Comparison of ENCODE assay signal across 8 mouse cellular contexts in genomic region chr13:23756790-23757189, GRCm38 (mm10). TPM values are rescaled to one million over a fixed set of nuclear protein-coding genes. Genes with fewer than 3 reads are reported as not detected.
DNase-seq lines count a peak whose midpoint lies in the region; ATAC-seq and TF ChIP-seq lines count a peak whose summit lies in the region.

Hist1h4b (plus strand) TSS chr13:23757013.

- no peaks in the 10 kb centered on the region for H3K27me3 ChIP-seq in ES-Bruce4 (ENCODE audit: control insufficient read depth, insufficient read depth, low read length, poor library complexity, severe bottlenecking)
- no peaks in the 10 kb centered on the region for H3K27me3 ChIP-seq in forebrain, embryonic 10.5 days (ENCODE audit: poor library complexity, severe bottlenecking)
- H3K27me3 ChIP-seq in heart, embryonic 16.5 days (ENCODE audit: control insufficient read depth, insufficient read depth, low read length), result no peaks in the 10 kb centered on the region
- no peaks in the 10 kb centered on the region for H3K27me3 ChIP-seq in liver, embryonic 13.5 days
- no peaks in the 10 kb centered on the region for H3K27me3 ChIP-seq in stomach, postnatal 0 days (ENCODE audit: control insufficient read depth, insufficient read depth, low read length)

- peak within 1 kb of the TSS; percentile 74 for H3K9ac ChIP-seq in ES-Bruce4 (ENCODE audit: low read depth, poor library complexity, severe bottlenecking)
- H3K9ac ChIP-seq in heart, embryonic 16.5 days (ENCODE audit: low read length), result peak within 1 kb of the TSS; percentile 46
- peak within 1 kb of the TSS; percentile 78 for H3K9ac ChIP-seq in liver, embryonic 13.5 days
- peak within 1 kb of the TSS; percentile 61 for H3K9ac ChIP-seq in stomach, postnatal 0 days (ENCODE audit: low read length)

- peak; percentile 98 for TF ChIP-seq POLR2A in ES-Bruce4 (IDR thresholded peaks at IDR 0.05; ENCODE audit: insufficient read depth, low read length)

- peak within 1 kb of the TSS; percentile 80 for H3K27ac ChIP-seq in ES-Bruce4 (ENCODE audit: insufficient read depth, low read length)
- peak within 1 kb of the TSS; percentile 91 for H3K27ac ChIP-seq in forebrain, embryonic 10.5 days
- H3K27ac ChIP-seq in heart, embryonic 16.5 days (ENCODE audit: low read length), result peak within 1 kb of the TSS; percentile 88
- H3K27ac ChIP-seq in liver, embryonic 13.5 days, result peak within 1 kb of the TSS; percentile 98
- H3K27ac ChIP-seq in stomach, postnatal 0 days (replicated peaks), result peak within 1 kb of the TSS; percentile 90

- peak; percentile 95 for DNase-seq in c-Kit-positive CD71-negative TER-119-negative erythroid progenitor cells, embryonic 14.5 days (ENCODE audit: low read depth)
- peak; percentile 91 for DNase-seq in forebrain, embryonic 10.5 days (ENCODE audit: extremely low spot score, low spot score)
- DNase-seq in kidney, postnatal 25 days, result peak; percentile 91 to 94
- peak; percentile 92 for DNase-seq in liver, embryonic 13.5 days
- DNase-seq in natural killer cell, adult 2 months (ENCODE audit: low spot score in 2 of 2), result peak; percentile 82 to 89
- DNase-seq in stomach, postnatal 0 days (ENCODE audit: low spot score), result peak; percentile 91

- no peaks in the 10 kb centered on the region for H3K9me3 ChIP-seq in ES-Bruce4 (replicated peaks; ENCODE audit: control insufficient read depth, insufficient read depth, low read length, poor library complexity, severe bottlenecking)
- no peaks in the 10 kb centered on the region for H3K9me3 ChIP-seq in forebrain, embryonic 10.5 days
- H3K9me3 ChIP-seq in heart, embryonic 16.5 days (replicated peaks; ENCODE audit: control insufficient read depth, low read length), result no peaks in the 10 kb centered on the region
- H3K9me3 ChIP-seq in liver, embryonic 13.5 days (replicated peaks), result no peaks in the 10 kb centered on the region
- no peaks in the 10 kb centered on the region for H3K9me3 ChIP-seq in stomach, postnatal 0 days (ENCODE audit: control insufficient read depth, low read length)

- 0 out of 2 replicates have a peak, but pooled peaks have one; percentile 48 for TF ChIP-seq EP300 in ES-Bruce4 (IDR thresholded peaks at IDR 0.05; ENCODE audit: insufficient read depth, low read depth, low read length)
- peak; percentile 74 for TF ChIP-seq EP300 in stomach, postnatal 0 days (optimal IDR thresholded peaks at IDR 0.05)

- WGBS in forebrain, embryonic 10.5 days, result 0% methylated on average over 20 of the region's 22 CpGs
- under 1% methylated on average over 17 of the region's 22 CpGs for WGBS in heart, embryonic 16.5 days
- 1% methylated on average over 17 of the region's 22 CpGs for WGBS in liver, embryonic 13.5 days (ENCODE audit: insufficient replicate concordance)
- 0% methylated on average over 17 of the region's 22 CpGs for WGBS in stomach, postnatal 0 days

- peak; percentile 58 for ATAC-seq in heart, embryonic 16.5 days (replicated peaks; ENCODE audit: extremely low read depth, insufficient read depth, low FRiP score)
- peak; percentile 69 for ATAC-seq in liver, embryonic 13.5 days (ENCODE audit: low read depth)
- ATAC-seq in stomach, postnatal 0 days (ENCODE audit: low FRiP score, low TSS enrichment), result peak; percentile 79

- H3K4me3 ChIP-seq in ES-Bruce4 (ENCODE audit: low read depth, low read length), result peak within 1 kb of the TSS; percentile 52
- H3K4me3 ChIP-seq in forebrain, embryonic 10.5 days, result peak within 1 kb of the TSS; percentile 54
- H3K4me3 ChIP-seq in heart, embryonic 16.5 days (ENCODE audit: low read length), result peak within 1 kb of the TSS; percentile 51
- H3K4me3 ChIP-seq in liver, embryonic 13.5 days (replicated peaks), result peak within 1 kb of the TSS; percentile 52
- H3K4me3 ChIP-seq in stomach, postnatal 0 days (ENCODE audit: low read depth, low read length), result peak within 1 kb of the TSS; percentile 35

- H3K4me2 ChIP-seq in heart, embryonic 16.5 days (ENCODE audit: low read depth, low read length), result peak within 1 kb of the TSS; percentile 67
- peak within 1 kb of the TSS; percentile 72 for H3K4me2 ChIP-seq in liver, embryonic 13.5 days
- peak within 1 kb of the TSS; percentile 52 for H3K4me2 ChIP-seq in stomach, postnatal 0 days (replicated peaks; ENCODE audit: low read depth)

- no peak for TF ChIP-seq CTCF in ES-Bruce4 (IDR thresholded peaks at IDR 0.05; ENCODE audit: low read depth, low read length)
- no peak for TF ChIP-seq CTCF in stomach, postnatal 0 days (IDR thresholded peaks at IDR 0.05; ENCODE audit: low read depth)

- H3K36me3 ChIP-seq in ES-Bruce4 (ENCODE audit: control insufficient read depth, insufficient read depth, low read length, poor library complexity, severe bottlenecking), result no peaks in the 10 kb centered on the region
- no peaks in the 10 kb centered on the region for H3K36me3 ChIP-seq in forebrain, embryonic 10.5 days (replicated peaks)
- H3K36me3 ChIP-seq in heart, embryonic 16.5 days (ENCODE audit: control insufficient read depth, insufficient read depth), result no peaks in the 10 kb centered on the region
- H3K36me3 ChIP-seq in liver, embryonic 13.5 days, result no peaks in the 10 kb centered on the region
- no peaks in the 10 kb centered on the region for H3K36me3 ChIP-seq in stomach, postnatal 0 days (ENCODE audit: control insufficient read depth, insufficient read depth, low read length)

- no peaks in the 10 kb centered on the region for H3K4me1 ChIP-seq in ES-Bruce4 (ENCODE audit: control insufficient read depth, insufficient read depth, low read length)
- peaks cover 54% of the 10 kb centered on the region for H3K4me1 ChIP-seq in forebrain, embryonic 10.5 days
- peaks cover 14% of the 10 kb centered on the region for H3K4me1 ChIP-seq in heart, embryonic 16.5 days (ENCODE audit: control insufficient read depth, insufficient read depth, low read length)
- peaks cover 64% of the 10 kb centered on the region for H3K4me1 ChIP-seq in liver, embryonic 13.5 days (replicated peaks)
- no peaks in the 10 kb centered on the region for H3K4me1 ChIP-seq in stomach, postnatal 0 days (replicated peaks; ENCODE audit: control insufficient read depth, insufficient read depth)

RNA-seq across cellular contexts. Expression of gene Hist1h4b, which starts in this region (rescaled TPM):
- 28.2 and 29.2 TPM in 2 replicates for polyA plus RNA-seq in ES-Bruce4 (2011; ENCODE audit: insufficient read depth, insufficient read length, low read depth, missing spikeins)
- 2.5 and 4.5 TPM in 2 replicates for polyA plus RNA-seq in forebrain, embryonic 10.5 days (2016; fragmentation: Nextera tagmentation; extraction: Ambion mirVana)
- 1.2 and 1.5 TPM in 2 replicates for polyA plus RNA-seq in heart, embryonic 16.5 days (2015; fragmentation: Nextera tagmentation; extraction: Ambion mirVana)
- polyA plus RNA-seq in liver, embryonic 13.5 days (2015; fragmentation: Nextera tagmentation; extraction: Ambion mirVana), result 3.7 and 5.5 TPM in 2 replicates
- 0.46 and 2.0 TPM in 2 replicates for polyA plus RNA-seq in stomach, postnatal 0 days (2015; fragmentation: Nextera tagmentation; extraction: Ambion mirVana)

Comparison
In these comparisons a context has a peak if more than half of its experiments do, and no peak if none do; other contexts are left out.
1. Peak in every context shown above with its lines: DNase-seq, ATAC-seq, H3K4me3 ChIP-seq and H3K27ac ChIP-seq.